Mouse (Mus musculus) thymus, adult 2 months (tissue): ENCODE data around the gene Auts2. TPM values are rescaled to one million over a fixed set of nuclear protein-coding genes. Genes with fewer than 3 reads are reported as not detected.

ENCODE experiments used
- DNase-seq: peaks from one replicate; pipeline ENCODE4 v3.0.0; 2021
- H3K27ac ChIP-seq: fragments of 200-500 bp; 2 replicates; pipeline ENCODE4 v1.5.1; 2012; ENCODE audit warnings: low read length, control low read depth; ENCODE audit not compliant: control insufficient read depth, insufficient read depth
- H3K27me3 ChIP-seq: fragments of 200-500 bp; 2 replicates; pipeline ENCODE4 v1.6.1; 2012; ENCODE audit warnings: mild to moderate bottlenecking, low read length, moderate library complexity, mixed read lengths; ENCODE audit not compliant: control insufficient read depth, insufficient read depth
- H3K36me3 ChIP-seq: fragments of 200-500 bp; 2 replicates; pipeline ENCODE4 v1.6.1; 2012; ENCODE audit warnings: mild to moderate bottlenecking, low read length, moderate library complexity; ENCODE audit not compliant: control insufficient read depth, insufficient read depth
- H3K4me1 ChIP-seq: fragments of 200-500 bp; replicated peaks from 2 replicates; pipeline ENCODE4 v1.6.1; 2012; ENCODE audit warnings: low read length; ENCODE audit not compliant: control insufficient read depth, insufficient read depth
- H3K4me3 ChIP-seq: fragments of 200-500 bp; 2 replicates; pipeline ENCODE4 v1.5.1; 2012; ENCODE audit warnings: mild to moderate bottlenecking, low read length, control low read depth, moderate library complexity; ENCODE audit not compliant: control insufficient read depth, insufficient read depth
- CTCF ChIP-seq: fragments of 200-500 bp; IDR thresholded peaks from 2 replicates; pipeline ENCODE4 v1.5.1; 2012; ENCODE audit warnings: mild to moderate bottlenecking, control low read depth, low read length, moderate library complexity, borderline replicate concordance; ENCODE audit not compliant: control insufficient read depth, poor library complexity, insufficient read depth; ENCODE audit errors: extremely low read depth
- POLR2A ChIP-seq: fragments of 200-500 bp; IDR thresholded peaks from 2 replicates; pipeline ENCODE4 v1.6.1; 2012; ENCODE audit warnings: mild to moderate bottlenecking, low read length, control low read depth, moderate library complexity; ENCODE audit not compliant: control insufficient read depth, poor library complexity, insufficient read depth; ENCODE audit errors: extremely low read depth
- WGBS: fragments of 180-500 bp; shearing (Covaris S2); methylation state at CpG from one replicate; pipeline ENCODE4 v1.1.7; 2018; 5-methylcytosine and 5-hydroxymethylcytosine counted together
- polyA plus RNA-seq: library from polyadenylated mRNA; depleted of rRNA; stranded (reverse); fragments of >200 nt; gene quantifications from 2 replicates; pipeline ENCODE4 v1.2.3, GENCODE M21; 2012

Gene Auts2
- polyA plus RNA-seq, 1 experiment, result 4.9 TPM

DNA sequence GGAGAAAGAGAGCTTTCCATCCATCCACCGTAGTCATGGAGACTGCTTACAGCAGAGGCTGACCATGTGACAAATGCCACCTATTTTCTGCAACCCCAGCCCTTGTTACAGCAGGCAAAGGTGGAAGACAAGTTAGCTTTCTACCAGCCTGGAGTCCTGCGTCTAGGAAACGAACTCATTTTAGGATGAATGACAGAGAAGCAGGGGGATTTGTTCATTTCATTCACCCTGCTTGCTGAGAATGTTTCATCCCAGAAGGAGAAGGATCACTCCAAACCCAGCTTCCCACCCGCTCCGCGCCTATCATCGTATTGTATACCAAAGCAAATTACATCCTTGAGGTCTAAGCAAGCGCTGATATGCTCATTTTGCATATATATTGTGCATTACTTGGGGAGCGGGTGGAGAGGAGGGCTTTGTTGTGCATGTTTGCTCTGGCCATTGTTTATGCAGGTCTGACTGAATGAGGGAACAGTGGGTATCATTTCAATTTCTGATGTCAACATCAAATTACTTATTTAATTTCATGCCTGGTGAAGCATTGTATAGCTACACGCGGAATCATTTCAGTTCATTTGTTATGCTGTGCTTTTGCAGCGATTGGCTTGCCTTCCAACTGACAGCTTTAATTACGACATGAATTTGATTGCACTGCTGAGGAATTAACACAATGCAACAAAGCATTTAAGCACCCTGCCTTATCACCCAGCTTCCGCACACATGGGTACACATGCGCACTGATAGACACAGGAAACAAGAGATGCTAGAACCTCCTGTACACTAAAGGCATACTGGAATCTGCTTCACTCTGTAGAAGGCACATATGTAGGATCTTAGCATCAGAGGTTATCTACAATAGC is 509.4 kb downstream of the Auts2 start:
- Histone ChIP-seq H3K4me1 (no peaks in the 10 kb centered on the region), H3K4me3 (no peak overlapping the region), H3K27ac (no peak overlapping the region), H3K27me3 (no peaks in the 10 kb centered on the region), H3K36me3 (no peaks in the 10 kb centered on the region)
- no peak for TF ChIP-seq POLR2A
- no peak for TF ChIP-seq CTCF
- DNase-seq, result no peak
- WGBS, result 96% methylated on average over 15 of the region's 15 CpGs

DNA sequence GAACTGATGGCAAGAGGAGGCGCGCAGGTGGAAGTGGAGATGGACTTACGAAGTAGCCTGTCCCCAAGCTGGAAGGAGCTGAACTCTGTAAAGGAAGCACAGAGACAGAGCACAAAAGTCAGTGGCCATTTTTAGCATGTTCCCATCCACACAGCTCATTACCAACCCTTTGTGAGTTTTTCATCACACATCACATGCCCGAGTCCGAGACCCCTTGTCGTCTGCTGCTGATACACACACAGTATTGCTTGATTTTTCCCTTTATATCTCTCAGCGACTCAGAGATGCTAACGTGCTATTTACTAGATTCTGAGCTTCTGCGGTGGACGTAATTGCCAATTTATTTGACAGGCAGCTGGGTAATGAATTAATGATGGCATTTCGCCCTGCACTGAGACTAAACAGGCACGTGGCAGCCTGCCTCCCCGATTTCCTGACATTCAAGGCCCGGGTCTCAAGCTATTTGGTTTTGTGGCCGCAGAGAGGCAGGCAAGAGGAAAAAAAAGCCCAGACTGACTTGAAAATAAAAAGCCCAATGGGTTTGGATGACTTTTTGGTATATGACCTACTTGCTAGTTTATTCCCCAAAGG is 512.1 kb downstream of the Auts2 start:
- Histone ChIP-seq H3K4me3 (no peak overlapping the region), H3K4me1 (no peaks in the 10 kb centered on the region), H3K27me3 (no peaks in the 10 kb centered on the region), H3K27ac (no peak overlapping the region), H3K36me3 (no peaks in the 10 kb centered on the region)
- WGBS, result 80% methylated on average over 15 of the region's 15 CpGs
- TF ChIP-seq POLR2A, result no peak
- no peak for TF ChIP-seq CTCF
- DNase-seq, result no peak

DNA sequence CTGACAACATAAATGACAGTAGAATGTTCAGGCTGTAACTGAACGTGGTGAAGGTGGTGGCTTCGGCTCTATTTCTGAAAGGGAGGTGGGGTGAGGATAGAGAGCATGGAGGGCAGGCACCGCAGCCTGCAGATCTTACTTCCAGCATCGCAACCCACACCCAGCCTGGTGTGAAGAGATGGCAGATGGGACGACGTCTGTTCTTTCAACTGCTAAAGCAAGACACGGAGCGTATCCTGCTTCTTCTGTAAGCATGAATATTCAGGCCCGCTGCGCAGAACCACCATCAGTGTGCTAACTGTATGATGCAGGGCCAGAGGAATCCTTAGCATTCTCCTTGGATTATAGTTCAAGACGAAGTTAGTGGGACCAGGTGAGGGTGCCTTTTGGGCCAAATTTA is 513.5 kb downstream of the Auts2 start:
- DNase-seq, result no peak
- no peak for TF ChIP-seq CTCF
- TF ChIP-seq POLR2A, result no peak
- Histone ChIP-seq H3K4me1 (no peaks in the 10 kb centered on the region), H3K27me3 (no peaks in the 10 kb centered on the region), H3K4me3 (no peak overlapping the region), H3K36me3 (no peaks in the 10 kb centered on the region), H3K27ac (no peak overlapping the region)
- 96% methylated on average over 11 of the region's 11 CpGs for WGBS

DNA sequence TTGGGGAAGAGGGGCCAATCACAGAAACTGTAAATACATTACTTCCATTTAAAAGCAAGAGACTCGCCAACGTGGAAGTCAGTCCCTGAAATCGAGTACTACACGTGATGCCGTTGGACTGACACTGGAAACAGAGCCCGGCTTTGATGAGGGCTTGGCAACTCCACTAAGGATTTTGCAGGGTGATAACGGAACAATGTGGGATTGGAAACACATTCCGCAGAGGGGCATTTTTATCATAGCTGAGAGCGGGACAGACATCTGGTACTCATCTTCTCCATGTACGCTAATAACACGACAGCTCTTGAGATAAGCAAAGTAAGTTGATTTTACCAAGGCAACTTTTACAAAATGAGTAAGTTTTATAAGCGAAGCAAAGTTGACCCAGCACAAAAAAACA is 514.1 kb downstream of the Auts2 start:
- H3K36me3 ChIP-seq, result no peaks in the 10 kb centered on the region
- 94% methylated on average over 12 of the region's 12 CpGs for WGBS
- no peak for TF ChIP-seq CTCF
- TF ChIP-seq POLR2A, result no peak
- DNase-seq, result no peak
- H3K27ac ChIP-seq, result no peak overlapping the region
- H3K27me3 ChIP-seq, result no peaks in the 10 kb centered on the region
- H3K4me1 ChIP-seq, result no peaks in the 10 kb centered on the region
- no peak overlapping the region for H3K4me3 ChIP-seq

DNA sequence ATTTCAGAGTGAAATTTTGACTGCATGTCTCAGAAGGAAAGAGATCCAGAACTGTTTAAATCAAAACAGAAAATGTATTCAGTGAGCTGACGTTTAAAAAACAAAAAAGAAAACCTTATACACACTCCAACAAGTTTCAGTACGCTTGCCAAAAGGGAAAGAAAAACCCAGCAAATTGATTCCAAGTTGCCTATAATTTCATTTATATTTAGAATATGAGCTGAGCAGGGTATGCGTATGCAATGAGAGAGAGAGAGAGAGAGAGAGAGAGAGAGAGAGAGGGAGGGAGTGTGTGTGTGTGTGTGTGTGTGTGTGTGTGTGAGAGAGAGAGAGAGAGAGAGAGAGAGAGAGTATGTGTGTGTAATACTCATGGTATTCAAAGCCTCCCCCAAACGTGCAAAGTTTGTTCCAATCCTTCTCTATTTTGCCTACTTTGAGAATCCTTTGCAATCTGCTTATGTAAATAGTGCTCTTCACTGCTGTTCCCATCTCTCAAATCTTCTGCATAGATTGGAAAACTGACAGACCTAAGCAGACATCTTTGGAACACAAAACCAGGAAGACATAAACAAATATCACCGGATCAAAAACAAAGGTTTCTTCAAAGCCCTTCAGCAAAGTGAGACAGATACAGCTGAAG is 515.2 kb downstream of the Auts2 start:
- Histone ChIP-seq H3K27me3 (no peaks in the 10 kb centered on the region), H3K4me3 (no peak overlapping the region), H3K4me1 (no peaks in the 10 kb centered on the region), H3K27ac (no peak overlapping the region), H3K36me3 (no peaks in the 10 kb centered on the region)
- DNase-seq, result no peak
- 82% methylated on average over 5 of the region's 5 CpGs for WGBS
- TF ChIP-seq CTCF (no peak), POLR2A (no peak)

DNA sequence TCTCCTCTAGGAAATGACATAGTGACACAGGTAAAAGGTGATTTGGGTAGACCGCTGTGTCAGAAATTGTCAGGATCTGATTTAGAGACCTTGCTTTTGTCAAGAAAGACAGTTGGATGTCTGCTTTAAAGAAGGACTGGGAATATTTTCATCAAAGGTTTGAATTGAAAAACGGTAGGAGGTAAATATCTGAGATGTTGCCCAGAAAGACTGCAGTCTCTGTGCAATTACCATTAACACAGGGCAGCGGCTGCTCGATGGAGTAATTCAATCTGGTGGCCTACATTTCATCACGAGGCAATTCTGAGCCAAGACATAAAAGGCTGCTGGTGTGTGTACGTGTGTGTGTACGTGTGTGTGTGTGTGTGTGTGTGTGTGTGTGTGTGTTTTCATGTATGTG is 529.8 kb downstream of the Auts2 start:
- TF ChIP-seq POLR2A (no peak), CTCF (no peak)
- Histone ChIP-seq H3K4me1 (no peaks in the 10 kb centered on the region), H3K4me3 (no peak overlapping the region), H3K27me3 (no peaks in the 10 kb centered on the region), H3K27ac (no peak overlapping the region), H3K36me3 (no peaks in the 10 kb centered on the region)
- no peak for DNase-seq
- 88% methylated on average over 7 of the region's 7 CpGs for WGBS
